Mouse (Mus musculus): ENCODE measurements around the gene Mllt3.

Gene Mllt3

GRCm38 (mm10) chr4:87767711-87768561, 265.2 kb downstream of the Mllt3 start:
- DNase-seq (ENCODE audit: low spot score), result no peak

DNA sequence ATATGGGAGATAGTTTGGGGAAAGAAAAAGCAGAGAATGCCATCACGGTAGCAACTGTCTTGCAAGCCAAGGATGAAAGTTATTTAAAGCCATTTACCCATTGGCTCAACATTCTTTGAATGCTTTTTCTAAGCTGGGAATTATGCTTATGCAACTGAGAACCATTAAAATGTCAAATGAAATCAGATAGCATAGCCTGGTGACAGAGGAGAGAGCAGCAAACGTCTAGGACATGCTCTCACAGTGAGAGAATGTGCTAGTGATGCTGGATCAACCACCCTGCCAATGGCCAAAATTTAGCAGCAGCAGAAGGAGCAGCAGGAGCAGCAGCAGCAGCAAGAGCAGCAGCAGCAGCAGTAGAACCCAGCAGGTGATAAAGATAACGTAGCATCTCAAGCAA, 267.4 kb downstream of the Mllt3 start:
- no peak for DNase-seq (ENCODE audit: low spot score)

GRCm38 (mm10) chr4:87761075-87761474, 272.1 kb downstream of the Mllt3 start:
- no peak for DNase-seq (ENCODE audit: low spot score)

- DNase-seq (ENCODE audit: low spot score), result no peak
Measured at GRCm38 (mm10) chr4:87760297-87760696, 272.9 kb downstream of the Mllt3 start.

DNA sequence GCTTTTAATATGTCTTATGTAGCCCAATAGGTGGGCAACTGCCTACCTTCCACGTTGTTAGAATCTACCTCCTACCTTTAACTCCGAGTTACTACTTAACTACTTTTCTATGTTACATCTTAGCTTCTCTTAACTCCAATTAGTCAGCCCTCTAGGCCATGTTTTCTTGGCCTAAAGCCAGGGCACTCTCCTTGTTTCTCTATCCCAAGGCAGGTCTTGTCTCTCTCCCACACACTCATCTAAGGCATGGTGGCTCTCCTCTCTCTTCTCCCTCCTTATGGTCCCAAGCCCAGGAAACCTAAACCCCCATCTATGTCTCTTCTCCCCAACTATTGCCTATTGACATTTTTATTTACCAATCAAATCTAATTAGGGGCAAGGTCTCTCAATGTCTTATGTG, 273.5 kb downstream of the Mllt3 start:
- no peak for DNase-seq (ENCODE audit: low spot score)

DNA sequence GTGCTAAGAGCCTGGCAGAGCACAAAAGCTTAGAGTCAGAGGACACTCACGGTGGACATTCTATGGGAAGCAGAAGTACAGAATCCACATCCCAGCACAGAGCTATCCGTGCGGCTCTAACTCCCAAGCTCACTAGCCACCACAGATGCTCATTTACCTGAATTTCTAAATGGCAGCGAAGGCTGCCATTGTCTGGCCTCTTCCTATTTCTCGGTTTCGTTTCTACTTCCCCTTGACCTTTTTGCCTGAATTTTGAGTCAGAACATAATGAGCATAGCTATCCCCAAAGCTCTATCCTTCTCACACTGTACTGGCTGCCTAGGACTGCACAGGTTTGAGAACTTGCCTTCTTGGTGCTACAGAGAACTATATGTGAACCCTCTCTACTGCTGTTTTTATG, 274.1 kb downstream of the Mllt3 start:
- no peak for DNase-seq (ENCODE audit: low spot score)

DNA sequence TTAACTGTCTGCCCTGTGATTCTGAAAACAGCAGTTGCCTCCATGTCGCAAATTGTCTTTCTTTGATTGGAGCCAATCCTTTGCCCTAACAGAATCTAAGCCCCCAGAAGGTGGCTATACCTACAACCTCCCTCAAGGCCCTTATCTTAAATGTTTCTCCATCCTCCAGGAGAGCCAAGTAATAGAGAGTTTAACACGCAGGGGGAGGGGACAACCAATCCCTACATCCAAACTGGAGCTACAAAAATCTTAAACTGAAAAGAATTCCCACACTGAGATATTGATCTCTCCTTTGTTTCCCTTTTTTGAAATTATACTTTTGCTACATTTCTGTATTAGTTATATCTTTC, 281.7 kb downstream of the Mllt3 start:
- no peak for DNase-seq (ENCODE audit: low spot score)

- DNase-seq (ENCODE audit: low spot score), result no peak
Measured at GRCm38 (mm10) chr4:87750856-87751514, 282.2 kb downstream of the Mllt3 start.

DNA sequence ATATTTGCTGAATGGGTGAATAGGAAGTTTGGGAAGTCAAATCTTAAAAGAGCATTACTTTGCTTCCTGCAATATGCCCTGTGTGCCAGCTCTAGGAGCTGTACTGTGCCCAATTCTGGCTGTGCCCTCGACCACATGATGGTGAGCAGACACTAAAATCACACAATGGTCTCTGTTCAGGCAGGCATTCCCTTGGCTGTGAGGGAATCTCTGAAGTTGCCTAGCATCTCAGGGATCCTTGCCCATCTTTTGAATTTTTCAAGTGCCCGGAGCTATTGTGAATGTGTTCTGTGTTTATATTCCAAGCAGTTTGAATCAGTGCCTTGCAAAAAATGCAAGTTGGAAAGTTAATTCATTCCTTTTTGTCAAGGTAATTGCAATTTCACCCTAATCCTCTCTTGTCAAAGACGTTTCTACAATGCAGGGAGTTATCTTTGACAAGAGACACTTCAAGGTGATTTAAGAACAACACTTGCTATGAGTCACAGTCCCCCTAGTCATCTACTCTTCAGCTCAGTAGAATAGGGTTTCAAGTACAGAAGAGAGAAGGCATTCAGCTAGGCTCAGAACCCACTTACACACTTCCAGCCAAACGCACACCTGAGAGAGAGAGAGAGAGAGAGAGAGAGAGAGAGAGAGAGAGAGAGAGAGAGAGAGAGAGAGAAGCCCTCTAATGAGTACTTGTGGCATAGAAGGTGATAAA, 283.5 kb downstream of the Mllt3 start:
- no peak for DNase-seq (ENCODE audit: low spot score)

DNA sequence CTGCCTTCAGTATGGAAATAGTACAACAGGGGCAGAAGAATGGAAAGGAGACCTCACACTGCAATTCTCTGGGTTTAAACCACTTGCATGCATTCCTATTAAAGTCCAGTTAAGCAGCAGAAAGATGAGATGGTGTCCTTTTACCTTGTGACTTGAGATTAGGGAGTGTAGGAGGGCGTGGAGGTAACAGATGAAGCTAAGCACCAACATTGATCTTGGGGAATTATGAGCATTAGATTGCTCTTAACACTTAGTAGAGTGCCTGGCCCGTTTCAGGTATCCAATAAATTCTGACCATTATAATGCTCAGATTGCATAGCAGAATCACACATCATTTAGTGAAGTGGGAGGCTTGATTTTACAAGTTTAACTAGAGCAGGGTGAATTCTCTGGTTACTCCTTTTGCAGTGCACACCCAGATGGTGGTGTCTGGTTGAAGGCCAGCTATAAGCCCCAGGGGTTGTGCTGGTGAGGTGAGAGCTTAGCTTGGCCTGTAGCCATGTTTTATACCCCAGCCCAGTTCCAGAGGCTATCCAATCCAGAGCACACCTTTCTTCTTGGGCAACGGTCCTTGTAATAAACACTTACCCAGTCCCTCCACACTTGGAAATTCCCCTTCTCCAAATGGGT, 288.0 kb downstream of the Mllt3 start:
- DNase-seq (ENCODE audit: low spot score), result no peak

DNA sequence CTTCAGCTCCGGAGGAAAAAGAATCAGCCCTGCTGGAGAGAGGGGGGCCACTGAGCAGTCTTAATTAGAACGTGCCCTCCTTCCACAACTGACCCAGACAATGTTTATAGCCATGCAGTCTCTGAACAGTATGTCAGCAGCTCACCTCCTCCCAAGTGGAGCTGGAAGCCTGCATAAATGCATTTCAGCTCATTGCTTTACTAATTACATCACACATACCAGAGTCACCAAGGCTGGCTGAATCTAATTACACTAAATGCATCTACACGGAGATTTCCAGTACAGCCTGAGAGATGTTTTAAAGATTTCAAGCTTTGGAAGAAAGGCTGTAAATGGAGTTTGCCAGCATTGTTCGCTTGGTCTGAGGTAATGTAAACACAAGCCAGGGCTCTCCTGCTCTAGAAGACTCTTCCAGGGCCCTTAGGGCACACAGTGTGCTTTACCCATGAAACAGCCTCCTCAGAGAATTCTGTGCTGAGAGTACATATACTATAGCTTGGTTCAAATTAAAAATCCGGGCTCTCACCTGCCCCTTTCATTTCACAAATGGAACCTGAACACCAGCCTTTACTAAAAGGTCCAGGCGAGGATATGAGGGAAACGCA, 293.5 kb downstream of the Mllt3 start:
- DNase-seq (ENCODE audit: low spot score), result no peak

GRCm38 (mm10) chr4:87739104-87739503, 294.1 kb downstream of the Mllt3 start:
- DNase-seq (ENCODE audit: low spot score), result no peak

DNA sequence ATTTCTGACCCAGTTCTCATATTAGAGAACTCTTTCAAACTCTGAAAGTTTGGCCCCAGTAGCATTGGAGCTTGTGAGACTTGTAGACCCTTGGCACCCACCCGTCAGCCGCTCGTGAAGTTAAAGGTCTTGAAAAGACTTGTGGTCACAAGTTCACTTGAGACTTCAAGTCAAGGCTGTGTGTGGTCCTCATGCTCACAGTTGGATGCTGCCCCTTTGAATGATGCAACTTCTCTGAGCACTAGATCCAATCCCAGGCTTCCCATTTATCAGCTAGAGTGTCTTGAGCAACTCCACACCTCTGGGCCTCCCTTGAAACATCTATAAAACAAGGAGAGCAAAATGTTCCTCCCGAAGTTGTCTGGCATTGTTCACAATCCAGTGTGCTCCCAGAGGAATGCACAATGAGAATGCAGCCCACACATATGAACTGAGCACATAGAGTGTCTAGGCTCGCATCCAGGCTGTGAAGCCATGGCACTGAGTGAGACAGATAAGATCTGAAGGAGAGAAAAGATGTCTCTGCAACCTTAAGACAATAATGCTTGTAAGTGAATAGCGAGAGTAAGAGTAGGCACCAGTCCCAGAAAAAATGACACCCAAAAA, 295.9 kb downstream of the Mllt3 start:
- no peak for DNase-seq (ENCODE audit: low spot score)

- DNase-seq (ENCODE audit: low spot score), result no peak
Measured at GRCm38 (mm10) chr4:87736779-87737178, 296.4 kb downstream of the Mllt3 start.

GRCm38 (mm10) chr4:87731118-87731672, 302.0 kb downstream of the Mllt3 start:
- no peak for DNase-seq (ENCODE audit: low spot score)

GRCm38 (mm10) chr4:87728581-87728980, 304.6 kb downstream of the Mllt3 start:
- no peak for DNase-seq (ENCODE audit: low spot score)

- DNase-seq (ENCODE audit: low spot score), result no peak
Measured at GRCm38 (mm10) chr4:87723448-87723847, 309.7 kb downstream of the Mllt3 start.
